Mouse (Mus musculus) adrenal gland, postnatal 14 days (tissue): ENCODE data around the gene Bend4. TPM values are rescaled to one million over a fixed set of nuclear protein-coding genes. Genes with fewer than 3 reads are reported as not detected.

Experiments
- total RNA-seq: library from RNA; stranded (reverse); gene quantifications from 2 replicates; pipeline ENCODE4 v1.2.3, GENCODE M21; 2021

The Bend4 gene
- total RNA-seq, 1 experiment from 2014 or later: 1.9 TPM

Other genes starting within 250 kb of the Bend4 start
- 82.9 and 90.7 TPM in 2 replicates for gene Tmem33, start 167.7 kb downstream of the Bend4 start, total RNA-seq
- 120 and 127 TPM in 2 replicates for gene Slc30a9, start 121.4 kb downstream of the Bend4 start, total RNA-seq
- 0.59 and 4.6 TPM in 2 replicates for gene Shisa3, start 179.6 kb upstream of the Bend4 start, total RNA-seq